Mouse (Mus musculus): Measurements from ENCODE around the gene Dlgap4.

Dlgap4 gene

DNA sequence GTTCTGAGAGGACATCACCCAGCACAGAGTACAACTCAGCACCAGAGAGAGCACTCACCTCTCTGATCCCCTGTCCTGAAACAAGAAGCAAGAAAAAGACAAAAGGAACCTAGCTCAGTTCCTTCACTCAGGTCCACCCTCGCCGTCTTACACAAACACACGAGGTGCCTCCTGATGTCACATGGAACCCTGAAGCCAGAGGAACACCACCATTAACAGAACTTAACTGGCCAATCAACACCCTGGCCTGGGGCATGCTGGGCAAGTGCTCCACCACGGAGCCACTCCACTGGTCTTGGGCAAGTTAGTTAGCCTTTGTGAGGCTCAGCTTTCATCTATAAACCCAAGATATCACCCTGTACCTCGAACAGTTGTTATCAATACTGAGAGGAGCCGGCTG is 193.4 kb downstream of the Dlgap4 start:
- 80% methylated on average over 6 of the region's 6 CpGs for WGBS

DNA sequence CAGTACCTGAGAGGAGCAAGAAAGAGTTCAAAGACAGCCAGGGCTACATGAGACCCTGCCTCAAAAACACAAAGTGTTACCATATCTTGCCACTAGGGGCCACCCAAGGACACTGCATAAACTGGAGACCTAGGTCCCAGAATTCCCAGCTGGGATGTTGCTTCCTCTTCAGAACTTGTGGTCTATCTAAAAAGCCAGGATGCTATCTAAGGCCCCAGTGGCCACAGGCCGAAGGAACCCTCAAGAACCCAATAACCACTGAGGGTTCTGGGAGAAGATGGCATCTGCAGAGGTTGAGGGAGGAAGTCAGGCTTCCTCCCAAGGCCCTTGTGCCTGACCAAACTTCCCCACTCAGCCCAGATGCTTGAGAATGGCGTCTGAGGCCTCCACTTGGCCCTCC is 196.1 kb downstream of the Dlgap4 start:
- 37% methylated on average over 2 of the region's 2 CpGs for WGBS

DNA sequence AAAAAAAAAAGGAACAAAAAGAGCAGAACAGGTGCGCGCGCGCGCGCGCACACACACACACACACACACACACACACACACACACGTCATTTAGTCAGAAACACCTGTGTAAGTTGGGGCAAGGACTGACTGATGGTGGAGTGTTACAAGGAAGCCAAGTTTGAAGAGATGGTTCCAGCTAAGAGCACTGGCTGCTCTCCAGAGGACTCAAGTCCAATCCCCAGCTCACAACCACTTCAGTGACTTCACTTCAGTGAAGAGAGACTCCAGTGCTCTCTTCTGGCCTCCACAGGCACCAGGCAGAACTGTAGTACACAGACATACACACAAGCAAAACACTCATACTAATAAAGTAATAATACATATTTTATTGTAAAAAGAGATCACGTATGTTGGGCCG is 197.2 kb downstream of the Dlgap4 start:
- 98% methylated on average over 10 of the region's 10 CpGs for WGBS

DNA sequence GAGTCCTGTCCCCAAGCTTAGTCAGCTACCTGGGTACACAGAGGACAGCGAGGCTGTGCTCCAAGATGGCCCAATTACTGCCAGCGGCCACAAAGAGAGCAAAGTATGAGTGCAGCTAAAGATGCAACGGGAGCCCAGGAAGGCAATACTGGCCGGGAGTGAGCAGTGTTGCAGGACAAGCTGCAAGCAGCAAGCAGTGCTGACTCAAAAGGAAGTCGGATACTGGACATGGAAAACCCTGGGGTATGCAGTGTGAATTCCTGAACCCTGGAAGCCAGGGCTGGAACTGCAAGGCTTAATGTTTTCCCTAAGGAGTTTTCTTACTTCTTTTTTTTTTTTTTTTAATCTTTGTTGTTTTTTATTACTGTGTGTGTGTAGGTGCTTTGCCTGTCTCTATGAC is 198.1 kb downstream of the Dlgap4 start:
- 78% methylated on average over 5 of the region's 5 CpGs for WGBS
